Mouse (Mus musculus) midbrain, postnatal 0 days (tissue): Measurements from ENCODE around the gene Abat. TPM values are rescaled to one million over a fixed set of nuclear protein-coding genes. Genes with fewer than 3 reads are reported as not detected.

Source experiments
- ATAC-seq: fragments of 200-750 bp; cut with Nextera tagmentation; 2 replicates; pipeline ENCODE4 v1.8.0; 2017; ENCODE audit warnings: moderate number of reproducible peaks, mild to moderate bottlenecking, moderate TSS enrichment, moderate library complexity; ENCODE audit not compliant: low FRiP score
- DNase-seq: peaks from one replicate; pipeline ENCODE4 v3.0.0-alpha.2; 2015; ENCODE audit warnings: low spot score
- H3K27ac ChIP-seq: fragments of 300-500 bp; sonication (generic); 2 replicates; pipeline ENCODE4 v1.5.1; 2014; ENCODE audit warnings: low read depth, mild to moderate bottlenecking, low read length, mixed read lengths
- H3K27me3 ChIP-seq: fragments of 300-500 bp; sonication (generic); 2 replicates; pipeline ENCODE4 v1.6.1; 2014; ENCODE audit warnings: low read length, control low read depth, mixed read lengths; ENCODE audit not compliant: insufficient read depth
- H3K36me3 ChIP-seq: fragments of 300-500 bp; sonication (generic); 2 replicates; pipeline ENCODE4 v1.6.1; 2014; ENCODE audit warnings: low read length, control low read depth, mixed read lengths; ENCODE audit not compliant: insufficient read depth
- H3K4me1 ChIP-seq: fragments of 300-500 bp; sonication (generic); 2 replicates; pipeline ENCODE4 v1.6.1; 2014; ENCODE audit warnings: mild to moderate bottlenecking, control low read depth, antibody characterized with exemption, low read length, mixed read lengths; ENCODE audit not compliant: insufficient read depth
- H3K4me2 ChIP-seq: fragments of 300-500 bp; sonication (generic); 2 replicates; pipeline ENCODE4 v1.6.1; 2014; ENCODE audit warnings: low read depth, mild to moderate bottlenecking, low read length, mixed read lengths; ENCODE audit not compliant: poor library complexity, severe bottlenecking
- H3K4me3 ChIP-seq: fragments of 300-500 bp; sonication (generic); 2 replicates; pipeline ENCODE4 v1.5.1; 2014; ENCODE audit warnings: low read depth, mild to moderate bottlenecking, low read length, moderate library complexity
- H3K9ac ChIP-seq: fragments of 300-500 bp; sonication (generic); replicated peaks from 2 replicates; pipeline ENCODE4 v1.6.1; 2014; ENCODE audit warnings: mild to moderate bottlenecking, low read length, moderate library complexity, mixed read lengths; ENCODE audit not compliant: poor library complexity, severe bottlenecking
- H3K9me3 ChIP-seq: fragments of 300-500 bp; sonication (generic); 2 replicates; pipeline ENCODE4 v1.6.1; 2016; ENCODE audit warnings: low read length, control low read depth
- CTCF ChIP-seq: IDR thresholded peaks from 2 replicates; pipeline ENCODE4 v1.5.1; 2016; ENCODE audit warnings: antibody characterized with exemption, mild to moderate bottlenecking
- WGBS: fragments of 180-500 bp; shearing (Covaris S2); extraction: QIAGEN DNeasy Blood & Tissue Kit; methylation state at CpG from one replicate; pipeline ENCODE4 v1.1.7; 2014; 5-methylcytosine and 5-hydroxymethylcytosine counted together
- microRNA-seq: library from miRNA; unstranded; fragments of <30 nt; microRNA quantifications from one replicate; pipeline ENCODE4, GENCODE M21; 2016; ENCODE audit warnings: borderline number of aligned reads
- polyA plus RNA-seq: library from polyadenylated mRNA; unstranded; fragments of >200 nt; fragmentation: Nextera tagmentation; extraction: Ambion mirVana; gene quantifications from 2 replicates; pipeline ENCODE4 v1.2.1, GENCODE M21; 2015
- total RNA-seq: library from RNA; depleted of rRNA; stranded (reverse); fragments of >200 nt; gene quantifications from 2 replicates; pipeline ENCODE4 v1.2.3, GENCODE M21; 2014; rRNA removed

Abat gene
- total and polyA plus RNA-seq, 2 experiments from 2014 or later = 89.4 to 137 TPM

GRCm38 (mm10) chr16:8669432-8669831 is 156.2 kb downstream of the Abat start:
- no peaks in the 10 kb centered on the region for H3K27me3 ChIP-seq
- H3K9me3 ChIP-seq = no peaks in the 10 kb centered on the region
- 32% methylated on average over 5 of the region's 5 CpGs for WGBS
- no peak for ATAC-seq
- peak overlapping the region; percentile 68; the same call in 1 of the 2 replicates for H3K4me3 ChIP-seq
- H3K9ac ChIP-seq = peak overlapping the region; percentile 54
- peak overlapping the region; percentile 73 for H3K4me2 ChIP-seq
- no peak for TF ChIP-seq CTCF
- H3K27ac ChIP-seq = peak overlapping the region; percentile 48; the same call in 1 of the 2 replicates
- peaks cover 15% of the 10 kb centered on the region; the same call in 1 of the 2 replicates for H3K4me1 ChIP-seq
- DNase-seq = no peak
- H3K36me3 ChIP-seq = no peaks in the 10 kb centered on the region

- peak overlapping the region; percentile 68 for H3K4me3 ChIP-seq
- DNase-seq (peak; percentile 69), ATAC-seq (peak; percentile 61)
- peaks cover 15% of the 10 kb centered on the region; the same call in 1 of the 2 replicates for H3K4me1 ChIP-seq
- 5% methylated on average over 15 of the region's 15 CpGs for WGBS
- no peaks in the 10 kb centered on the region for H3K9me3 ChIP-seq
- H3K27ac ChIP-seq = 0 out of 2 replicates have a peak overlapping the region, but pooled peaks have one; percentile 48
- H3K27me3 ChIP-seq = no peaks in the 10 kb centered on the region
- no peak for TF ChIP-seq CTCF
- peak overlapping the region; percentile 73 for H3K4me2 ChIP-seq
- H3K36me3 ChIP-seq = no peaks in the 10 kb centered on the region
- peak overlapping the region; percentile 54 for H3K9ac ChIP-seq
Measured at GRCm38 (mm10) chr16:8670041-8671035, 157.1 kb downstream of the Abat start.

Small RNAs within 50 kb of the gene (microRNA-seq; reads per million reads assigned to microRNA genes)
- gene Gm22137 = not detected

Other genes with a start within 250 kb of the Abat start
- gene Tmem114, start 88.3 kb upstream of the Abat start, total RNA-seq = 0.60 and 0.76 TPM in 2 replicates
- 1.4 and 1.6 TPM in 2 replicates for gene Tmem114, start 88.3 kb upstream of the Abat start, polyA plus RNA-seq
- gene Mettl22, start 42.6 kb upstream of the Abat start, total RNA-seq = 37.4 and 61.9 TPM in 2 replicates
- 80.0 and 88.7 TPM in 2 replicates for gene Mettl22, start 42.6 kb upstream of the Abat start, polyA plus RNA-seq
- 27.8 and 39.6 TPM in 2 replicates for gene Pmm2, start 124.2 kb downstream of the Abat start, total RNA-seq
- gene Pmm2, start 124.2 kb downstream of the Abat start, polyA plus RNA-seq = 24.6 and 24.8 TPM in 2 replicates
- gene Tmem186, start 124.3 kb downstream of the Abat start, total RNA-seq = 18.6 and 22.1 TPM in 2 replicates
- gene Tmem186, start 124.3 kb downstream of the Abat start, polyA plus RNA-seq = 16.1 and 17.6 TPM in 2 replicates
- 117 and 124 TPM in 2 replicates for gene Carhsp1, start 158.7 kb downstream of the Abat start, total RNA-seq
- 98.5 and 100 TPM in 2 replicates for gene Carhsp1, start 158.7 kb downstream of the Abat start, polyA plus RNA-seq
- gene Gm5767, start 167.3 kb downstream of the Abat start, total RNA-seq = not detected in 2 replicates
- gene Gm5767, start 167.3 kb downstream of the Abat start, polyA plus RNA-seq = not detected in 2 replicates